In genomic region chr7:141506278-141506677, GRCm38 (mm10) we compare ENCODE assay signal across 19 mouse cellular contexts. TPM values are rescaled to one million over a fixed set of nuclear protein-coding genes. Genes with fewer than 3 reads are reported as not detected.
DNase-seq lines count a peak whose midpoint lies in the region; ATAC-seq and TF ChIP-seq lines count a peak whose summit lies in the region.
"Had no signal": no experiment of that assay in that cellular context is flagged by ENCODE, and none has a peak within 500 bp of the region (broad histone marks: within the 10 kb centered on the region; RNA-seq: fewer than 3 reads in every experiment).

No protein-coding gene starts in this region.

- peaks cover 31% of the 10 kb centered on the region for H3K4me1 ChIP-seq in forebrain, embryonic 10.5 days
- no peaks in the 10 kb centered on the region for H3K4me1 ChIP-seq in forebrain, embryonic 15.5 days
- peaks cover 30% of the 10 kb centered on the region for H3K4me1 ChIP-seq in midbrain, embryonic 10.5 days
- H3K4me1 ChIP-seq in midbrain, postnatal 0 days (ENCODE audit: insufficient read depth, low read length): no peaks in the 10 kb centered on the region
- peaks cover 35% of the 10 kb centered on the region for H3K4me1 ChIP-seq in liver, embryonic 16.5 days (ENCODE audit: control insufficient read depth, low read depth, low read length)
- H3K4me1 ChIP-seq in forebrain, embryonic 13.5 days: no peaks in the 10 kb centered on the region
- H3K4me1 ChIP-seq: limb, embryonic 13.5 days had no signal

- H3K36me3 ChIP-seq in forebrain, embryonic 10.5 days (replicated peaks): peaks cover 39% of the 10 kb centered on the region
- peaks cover 8% of the 10 kb centered on the region; the same call in 1 of the 2 replicates for H3K36me3 ChIP-seq in forebrain, embryonic 15.5 days
- H3K36me3 ChIP-seq in midbrain, embryonic 10.5 days: peaks cover 23% of the 10 kb centered on the region
- peaks cover 22% of the 10 kb centered on the region for H3K36me3 ChIP-seq in midbrain, postnatal 0 days (ENCODE audit: insufficient read depth, low read length)
- peaks cover 15% of the 10 kb centered on the region for H3K36me3 ChIP-seq in liver, embryonic 16.5 days (ENCODE audit: control insufficient read depth, insufficient read depth)
- H3K36me3 ChIP-seq in forebrain, embryonic 13.5 days (ENCODE audit: poor library complexity, severe bottlenecking): peaks cover 37% of the 10 kb centered on the region

- ATAC-seq in forebrain, embryonic 15.5 days (replicated peaks): no peak
- ATAC-seq in midbrain, postnatal 0 days (ENCODE audit: low FRiP score): no peak
- peak; percentile 50 for ATAC-seq in erythroid progenitor cell, adult 5-6 weeks (replicated peaks; ENCODE audit: low FRiP score, poor library complexity, severe bottlenecking)
- ATAC-seq in liver, embryonic 16.5 days (ENCODE audit: low read depth): peak; percentile 59
- no peak for ATAC-seq in forebrain, embryonic 13.5 days
- ATAC-seq: forebrain, postnatal 0 days; hindbrain, embryonic 16.5 days; lung, postnatal 0 days had no signal

- H3K27ac ChIP-seq in forebrain, embryonic 10.5 days: peak overlapping the region; percentile 82
- no peak overlapping the region for H3K27ac ChIP-seq in forebrain, embryonic 15.5 days (replicated peaks)
- H3K27ac ChIP-seq in midbrain, embryonic 10.5 days (replicated peaks): peak overlapping the region; percentile 77
- no peak overlapping the region for H3K27ac ChIP-seq in midbrain, postnatal 0 days (ENCODE audit: low read depth, low read length)
- peak overlapping the region; percentile 95 for H3K27ac ChIP-seq in liver, embryonic 16.5 days (ENCODE audit: low read length)
- no peak overlapping the region; the same call in 1 of the 2 replicates for H3K27ac ChIP-seq in forebrain, embryonic 13.5 days
- H3K27ac ChIP-seq: limb, embryonic 13.5 days had no signal

- peaks cover 2% of the 10 kb centered on the region; the same call in 1 of the 2 replicates for H3K9me3 ChIP-seq in forebrain, embryonic 10.5 days
- H3K9me3 ChIP-seq in forebrain, embryonic 15.5 days: no peaks in the 10 kb centered on the region
- H3K9me3 ChIP-seq in midbrain, embryonic 10.5 days (replicated peaks): no peaks in the 10 kb centered on the region
- no peaks in the 10 kb centered on the region for H3K9me3 ChIP-seq in midbrain, postnatal 0 days (ENCODE audit: low read length)
- H3K9me3 ChIP-seq in liver, embryonic 16.5 days (replicated peaks; ENCODE audit: control insufficient read depth, low read length): no peaks in the 10 kb centered on the region
- H3K9me3 ChIP-seq in forebrain, embryonic 13.5 days (replicated peaks): no peaks in the 10 kb centered on the region
- H3K9me3 ChIP-seq: limb, embryonic 13.5 days had no signal

- peak overlapping the region; percentile 8; the same call in 1 of the 2 replicates for H3K4me3 ChIP-seq in forebrain, embryonic 10.5 days
- no peak overlapping the region for H3K4me3 ChIP-seq in forebrain, embryonic 15.5 days
- H3K4me3 ChIP-seq in midbrain, embryonic 10.5 days: peak overlapping the region; percentile 16; the same call in 1 of the 2 replicates
- H3K4me3 ChIP-seq in midbrain, postnatal 0 days (ENCODE audit: low read depth, low read length): no peak overlapping the region
- H3K4me3 ChIP-seq in liver, embryonic 16.5 days (ENCODE audit: low read depth, low read length): peak overlapping the region; percentile 77
- no peak overlapping the region for H3K4me3 ChIP-seq in forebrain, embryonic 13.5 days
- H3K4me3 ChIP-seq: limb, embryonic 13.5 days; myocyte had no signal

- no peaks in the 10 kb centered on the region for H3K27me3 ChIP-seq in forebrain, embryonic 10.5 days (ENCODE audit: poor library complexity, severe bottlenecking)
- H3K27me3 ChIP-seq in forebrain, embryonic 15.5 days: no peaks in the 10 kb centered on the region
- no peaks in the 10 kb centered on the region for H3K27me3 ChIP-seq in midbrain, embryonic 10.5 days (ENCODE audit: low read depth, poor library complexity, severe bottlenecking)
- no peaks in the 10 kb centered on the region for H3K27me3 ChIP-seq in midbrain, postnatal 0 days (ENCODE audit: insufficient read depth, low read length)
- no peaks in the 10 kb centered on the region for H3K27me3 ChIP-seq in liver, embryonic 16.5 days (ENCODE audit: control insufficient read depth, insufficient read depth, low read depth, low read length)
- H3K27me3 ChIP-seq in forebrain, embryonic 13.5 days: no peaks in the 10 kb centered on the region
- H3K27me3 ChIP-seq: limb, embryonic 13.5 days had no signal

- no peak for TF ChIP-seq CTCF in midbrain, postnatal 0 days (IDR thresholded peaks at IDR 0.05)

- H3K9ac ChIP-seq in forebrain, embryonic 15.5 days (replicated peaks): no peak overlapping the region
- no peak overlapping the region for H3K9ac ChIP-seq in midbrain, postnatal 0 days (replicated peaks; ENCODE audit: low read length, poor library complexity, severe bottlenecking)
- H3K9ac ChIP-seq in liver, embryonic 16.5 days (ENCODE audit: low read depth, low read length): peak overlapping the region; percentile 67
- H3K9ac ChIP-seq in forebrain, embryonic 13.5 days: no peak overlapping the region
- H3K9ac ChIP-seq: forebrain, postnatal 0 days; limb, embryonic 13.5 days had no signal

- WGBS in forebrain, embryonic 10.5 days: 80% methylated on average over 2 of the region's 2 CpGs
- 66% methylated on average over 2 of the region's 2 CpGs for WGBS in forebrain, embryonic 15.5 days
- 89% methylated on average over 2 of the region's 2 CpGs for WGBS in midbrain, embryonic 10.5 days
- 73% methylated on average over 2 of the region's 2 CpGs for WGBS in midbrain, postnatal 0 days
- 48% methylated on average over 2 of the region's 2 CpGs for WGBS in liver, embryonic 16.5 days (ENCODE audit: insufficient replicate concordance)
- WGBS in forebrain, embryonic 13.5 days: 59% methylated on average over 2 of the region's 2 CpGs

- H3K4me2 ChIP-seq in forebrain, embryonic 15.5 days (replicated peaks): no peak overlapping the region
- H3K4me2 ChIP-seq in midbrain, postnatal 0 days (ENCODE audit: low read depth, low read length, poor library complexity, severe bottlenecking): no peak overlapping the region
- H3K4me2 ChIP-seq in liver, embryonic 16.5 days (ENCODE audit: low read depth, low read length): peak overlapping the region; percentile 79
- no peak overlapping the region for H3K4me2 ChIP-seq in forebrain, embryonic 13.5 days
- H3K4me2 ChIP-seq: limb, embryonic 13.5 days had no signal

- no peak for DNase-seq in forebrain, embryonic 10.5 days (ENCODE audit: extremely low spot score, low spot score)
- no peak for DNase-seq in midbrain, embryonic 10.5 days (ENCODE audit: low spot score)
- DNase-seq in midbrain, postnatal 0 days (ENCODE audit: low spot score): no peak
- DNase-seq in left cerebral cortex, adult 11 months (ENCODE audit: low spot score): no peak
- DNase-seq: adrenal gland, postnatal 14 days; cerebellum, postnatal 25 days; forebrain, postnatal 0 days; gastrocnemius, postnatal 10 days; kidney, adult 8-10 months; thymus, postnatal 36 days had no signal

RNA-seq across cellular contexts. Expression of gene Tspan4, which starts 31.2 kb away (rescaled TPM):
- polyA plus RNA-seq in forebrain, embryonic 10.5 days (2016; fragmentation: Nextera tagmentation; extraction: Ambion mirVana): 31.4 and 37.9 TPM in 2 replicates
- polyA plus RNA-seq in forebrain, embryonic 15.5 days (2015; fragmentation: Nextera tagmentation; extraction: Ambion mirVana): 25.6 and 27.3 TPM in 2 replicates
- 33.3 and 38.7 TPM in 2 replicates for polyA plus RNA-seq in midbrain, embryonic 10.5 days (2016; fragmentation: Nextera tagmentation; extraction: Ambion mirVana)
- total RNA-seq in midbrain, postnatal 0 days (2014; rRNA removed): 91.4 and 94.8 TPM in 2 replicates
- polyA plus RNA-seq in midbrain, postnatal 0 days (2015; fragmentation: Nextera tagmentation; extraction: Ambion mirVana): 68.1 and 75.7 TPM in 2 replicates
- 1.8 and 3.8 TPM in 2 replicates for total RNA-seq in erythroid progenitor cell, adult 5-6 weeks (2015; ENCODE audit: low replicate concordance)
- 2.2 and 8.0 TPM in 2 replicates for total RNA-seq in erythroid progenitor cell, adult 5-6 weeks (2017; ENCODE audit: low replicate concordance)
- 46.1 and 47.2 TPM in 2 replicates for polyA plus RNA-seq in liver, embryonic 16.5 days (2015; fragmentation: Nextera tagmentation; extraction: Ambion mirVana)
- polyA plus RNA-seq in forebrain, embryonic 13.5 days (2015; fragmentation: Nextera tagmentation; extraction: Ambion mirVana): 18.0 and 20.0 TPM in 2 replicates
- total RNA-seq: neutrophil, adult 5-6 weeks had no signal

RNA-seq across cellular contexts. Expression of gene Polr2l, which starts 31.3 kb away (rescaled TPM):
- polyA plus RNA-seq in forebrain, embryonic 10.5 days (2016; fragmentation: Nextera tagmentation; extraction: Ambion mirVana): 87.0 and 95.7 TPM in 2 replicates
- polyA plus RNA-seq in forebrain, embryonic 15.5 days (2015; fragmentation: Nextera tagmentation; extraction: Ambion mirVana): 68.3 and 73.2 TPM in 2 replicates
- 82.1 and 85.0 TPM in 2 replicates for polyA plus RNA-seq in midbrain, embryonic 10.5 days (2016; fragmentation: Nextera tagmentation; extraction: Ambion mirVana)
- 27.0 and 28.9 TPM in 2 replicates for total RNA-seq in midbrain, postnatal 0 days (2014; rRNA removed)
- polyA plus RNA-seq in midbrain, postnatal 0 days (2015; fragmentation: Nextera tagmentation; extraction: Ambion mirVana): 77.9 and 78.5 TPM in 2 replicates
- total RNA-seq in erythroid progenitor cell, adult 5-6 weeks (2015; ENCODE audit: low replicate concordance): 6.7 and 15.5 TPM in 2 replicates
- total RNA-seq in erythroid progenitor cell, adult 5-6 weeks (2017; ENCODE audit: low replicate concordance): 14.4 and 14.9 TPM in 2 replicates
- 36.4 and 39.2 TPM in 2 replicates for polyA plus RNA-seq in liver, embryonic 16.5 days (2015; fragmentation: Nextera tagmentation; extraction: Ambion mirVana)
- polyA plus RNA-seq in forebrain, embryonic 13.5 days (2015; fragmentation: Nextera tagmentation; extraction: Ambion mirVana): 76.5 and 89.5 TPM in 2 replicates

RNA-seq across cellular contexts. Expression of gene Chid1, which starts 33.4 kb away (rescaled TPM):
- polyA plus RNA-seq in forebrain, embryonic 10.5 days (2016; fragmentation: Nextera tagmentation; extraction: Ambion mirVana): 24.8 and 25.4 TPM in 2 replicates
- 32.2 and 33.7 TPM in 2 replicates for polyA plus RNA-seq in forebrain, embryonic 15.5 days (2015; fragmentation: Nextera tagmentation; extraction: Ambion mirVana)
- 25.0 and 29.4 TPM in 2 replicates for polyA plus RNA-seq in midbrain, embryonic 10.5 days (2016; fragmentation: Nextera tagmentation; extraction: Ambion mirVana)
- 35.4 and 42.8 TPM in 2 replicates for total RNA-seq in midbrain, postnatal 0 days (2014; rRNA removed)
- polyA plus RNA-seq in midbrain, postnatal 0 days (2015; fragmentation: Nextera tagmentation; extraction: Ambion mirVana): 47.5 and 55.4 TPM in 2 replicates
- 4.6 and 6.8 TPM in 2 replicates for total RNA-seq in erythroid progenitor cell, adult 5-6 weeks (2015; ENCODE audit: low replicate concordance)
- total RNA-seq in erythroid progenitor cell, adult 5-6 weeks (2017; ENCODE audit: low replicate concordance): 6.8 and 10.8 TPM in 2 replicates
- polyA plus RNA-seq in liver, embryonic 16.5 days (2015; fragmentation: Nextera tagmentation; extraction: Ambion mirVana): 25.3 and 26.6 TPM in 2 replicates
- polyA plus RNA-seq in forebrain, embryonic 13.5 days (2015; fragmentation: Nextera tagmentation; extraction: Ambion mirVana): 24.3 and 31.8 TPM in 2 replicates

RNA-seq across cellular contexts. Expression of gene Cd151, which starts 39.1 kb away (rescaled TPM):
- polyA plus RNA-seq in forebrain, embryonic 10.5 days (2016; fragmentation: Nextera tagmentation; extraction: Ambion mirVana): 15.2 and 17.7 TPM in 2 replicates
- polyA plus RNA-seq in forebrain, embryonic 15.5 days (2015; fragmentation: Nextera tagmentation; extraction: Ambion mirVana): 15.9 and 18.6 TPM in 2 replicates
- 17.3 and 17.6 TPM in 2 replicates for polyA plus RNA-seq in midbrain, embryonic 10.5 days (2016; fragmentation: Nextera tagmentation; extraction: Ambion mirVana)
- total RNA-seq in midbrain, postnatal 0 days (2014; rRNA removed): 46.4 and 52.9 TPM in 2 replicates
- polyA plus RNA-seq in midbrain, postnatal 0 days (2015; fragmentation: Nextera tagmentation; extraction: Ambion mirVana): 13.6 and 15.0 TPM in 2 replicates
- 16.6 and 20.1 TPM in 2 replicates for total RNA-seq in erythroid progenitor cell, adult 5-6 weeks (2015; ENCODE audit: low replicate concordance)
- total RNA-seq in erythroid progenitor cell, adult 5-6 weeks (2017; ENCODE audit: low replicate concordance): 24.1 and 30.7 TPM in 2 replicates
- polyA plus RNA-seq in liver, embryonic 16.5 days (2015; fragmentation: Nextera tagmentation; extraction: Ambion mirVana): 5.3 and 6.9 TPM in 2 replicates
- 12.0 and 14.3 TPM in 2 replicates for polyA plus RNA-seq in forebrain, embryonic 13.5 days (2015; fragmentation: Nextera tagmentation; extraction: Ambion mirVana)

RNA-seq across cellular contexts. Expression of gene Cracr2b, which starts 45.4 kb away (rescaled TPM):
- polyA plus RNA-seq in forebrain, embryonic 10.5 days (2016; fragmentation: Nextera tagmentation; extraction: Ambion mirVana): 6.2 and 7.3 TPM in 2 replicates
- 5.0 and 8.5 TPM in 2 replicates for polyA plus RNA-seq in forebrain, embryonic 15.5 days (2015; fragmentation: Nextera tagmentation; extraction: Ambion mirVana)
- polyA plus RNA-seq in midbrain, embryonic 10.5 days (2016; fragmentation: Nextera tagmentation; extraction: Ambion mirVana): 4.1 and 6.9 TPM in 2 replicates
- total RNA-seq in midbrain, postnatal 0 days (2014; rRNA removed): 4.0 and 5.3 TPM in 2 replicates
- polyA plus RNA-seq in midbrain, postnatal 0 days (2015; fragmentation: Nextera tagmentation; extraction: Ambion mirVana): 5.3 and 5.9 TPM in 2 replicates
- not detected in 2 replicates for total RNA-seq in erythroid progenitor cell, adult 5-6 weeks (2015; ENCODE audit: low replicate concordance)
- 3.3 TPM in 1 of 2 replicates, not detected in the other for total RNA-seq in erythroid progenitor cell, adult 5-6 weeks (2017; ENCODE audit: low replicate concordance)
- 3.7 and 4.8 TPM in 2 replicates for polyA plus RNA-seq in liver, embryonic 16.5 days (2015; fragmentation: Nextera tagmentation; extraction: Ambion mirVana)
- polyA plus RNA-seq in forebrain, embryonic 13.5 days (2015; fragmentation: Nextera tagmentation; extraction: Ambion mirVana): 3.2 and 6.0 TPM in 2 replicates

Comparison
In these comparisons a context has a peak if more than half of its experiments do, and no peak if none do; other contexts are left out.
1. H3K27ac ChIP-seq: peak in forebrain, embryonic 10.5 days (single experiment), midbrain, embryonic 10.5 days (single experiment) and liver, embryonic 16.5 days (single experiment); none in forebrain, embryonic 15.5 days (single experiment), midbrain, postnatal 0 days (single experiment) and forebrain, embryonic 13.5 days (single experiment).
2. H3K4me3 ChIP-seq: peak in forebrain, embryonic 10.5 days (single experiment), midbrain, embryonic 10.5 days (single experiment) and liver, embryonic 16.5 days (single experiment); none in forebrain, embryonic 15.5 days (single experiment), midbrain, postnatal 0 days (single experiment) and forebrain, embryonic 13.5 days (single experiment).
3. ATAC-seq: peak in erythroid progenitor cell, adult 5-6 weeks (single experiment) and liver, embryonic 16.5 days (single experiment); none in forebrain, embryonic 15.5 days (single experiment), midbrain, postnatal 0 days (single experiment) and forebrain, embryonic 13.5 days (single experiment).